Mouse (Mus musculus): ENCODE measurements at regions not wholly inside any gene's neighbourhood (a gene's known extent, or its start where the extent isn't known, plus 50 kb on each side); places are given as distances from the start of the nearest gene placed in this dataset.
"Not testable (repeated sequence)": the region's sequence is repeated elsewhere in the genome, so short reads cannot be mapped to it uniquely, and the experiment has no call there.

DNA sequence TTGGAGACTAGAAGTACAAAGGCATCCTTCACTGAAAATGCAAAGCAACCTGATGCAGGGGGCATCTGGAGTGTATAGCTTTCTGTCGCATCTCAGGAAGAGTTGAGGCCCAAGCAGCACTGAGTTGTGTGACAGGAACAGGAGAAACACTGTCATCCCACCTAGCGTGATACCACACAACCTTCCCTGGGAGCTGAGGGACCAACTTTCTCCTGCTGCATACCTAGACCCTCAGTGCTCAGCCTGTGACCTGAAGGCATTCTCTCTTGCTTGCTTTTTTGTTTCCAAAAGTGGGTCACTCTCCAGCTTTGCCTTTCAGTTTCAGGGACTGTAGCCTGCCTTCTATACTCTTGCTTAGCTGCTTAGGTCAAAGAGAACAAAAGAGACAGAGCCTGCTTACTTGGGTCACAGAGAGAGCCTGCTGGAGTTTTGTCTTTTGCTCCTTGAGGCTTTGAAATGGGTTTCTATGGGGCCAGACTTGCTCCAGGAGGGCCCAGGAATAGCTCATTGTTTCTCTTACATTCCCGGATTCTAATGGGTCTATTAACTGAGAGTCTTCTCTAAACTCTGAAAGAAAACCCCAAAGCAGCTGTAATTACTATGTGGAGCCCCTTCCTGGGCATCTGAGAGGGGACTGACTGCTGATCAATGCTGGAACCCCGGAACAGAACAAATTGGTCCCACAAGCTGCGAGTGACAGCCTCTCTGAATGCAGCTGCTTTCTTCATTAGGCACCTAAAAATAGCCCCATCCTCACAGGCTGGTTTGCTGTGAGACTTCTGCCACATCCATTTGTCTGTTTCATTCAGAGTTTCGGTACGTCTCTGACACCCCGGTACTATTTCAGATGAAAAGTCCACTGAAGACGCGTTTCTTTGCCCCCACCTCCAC, 73.9 kb upstream of the Atxn1 start:
- no peak for DNase-seq (ENCODE audit: low spot score)

DNA sequence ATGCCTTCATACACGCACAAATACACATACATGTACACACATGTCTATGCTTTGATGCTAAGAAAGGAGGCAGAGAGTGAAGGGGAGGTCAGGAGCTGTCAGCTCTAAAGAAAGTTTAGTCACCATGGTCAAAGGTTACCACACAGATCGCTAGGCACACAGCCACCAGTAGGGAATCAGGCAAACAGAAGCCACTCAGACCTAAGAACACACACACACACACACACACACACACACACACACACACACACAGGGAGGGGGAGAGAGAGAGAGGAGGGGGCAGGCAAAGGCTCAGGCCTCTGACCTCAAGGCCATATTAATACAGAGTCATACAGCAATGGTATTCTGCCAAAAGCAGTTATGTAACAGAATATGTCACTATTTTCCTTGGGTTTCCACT, 67.5 kb upstream of the Atxn1 start:
- DNase-seq (ENCODE audit: low spot score): no peak

DNA sequence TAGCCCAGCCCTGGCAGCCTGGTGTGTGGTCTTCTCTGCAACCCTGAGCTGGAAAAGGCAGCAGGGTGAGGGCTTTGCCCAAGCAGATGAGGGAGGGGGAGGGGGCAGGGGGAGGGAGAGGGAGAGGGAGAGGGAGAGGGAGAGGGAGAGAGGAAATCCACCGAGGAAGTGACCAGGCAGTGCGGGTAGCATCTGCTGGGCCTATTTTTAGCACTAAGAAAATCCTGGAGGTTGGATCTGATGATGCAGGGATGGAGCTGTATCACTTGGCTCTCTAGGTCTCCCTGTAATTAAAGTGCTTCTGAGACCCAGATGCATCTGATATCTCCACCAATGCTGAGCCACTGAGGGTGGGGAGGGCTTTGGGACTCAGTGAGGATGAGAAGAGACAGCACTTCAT, 61.2 kb upstream of the Atxn1 start:
- DNase-seq (ENCODE audit: low spot score): no peak

DNA sequence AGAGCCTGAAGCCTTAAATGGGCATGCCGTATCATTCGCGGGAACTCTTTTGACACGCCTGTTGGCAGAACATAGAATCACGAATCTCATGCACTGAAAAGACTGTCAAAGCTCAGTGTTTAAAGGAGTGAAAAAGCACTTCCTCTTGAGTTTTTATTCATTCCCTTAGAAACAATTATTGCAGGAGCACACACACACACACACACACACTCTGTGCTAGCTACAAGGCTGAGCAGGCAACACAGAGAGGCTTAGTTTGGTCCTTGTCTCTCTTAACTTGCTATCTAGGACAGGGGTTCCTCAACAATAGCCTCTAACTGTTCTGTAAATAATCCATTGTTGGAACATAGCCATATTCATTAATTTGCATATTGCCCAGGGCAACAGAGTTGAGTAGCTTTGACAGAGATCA, 58.8 kb upstream of the Atxn1 start:
- DNase-seq (ENCODE audit: low spot score): no peak

DNA sequence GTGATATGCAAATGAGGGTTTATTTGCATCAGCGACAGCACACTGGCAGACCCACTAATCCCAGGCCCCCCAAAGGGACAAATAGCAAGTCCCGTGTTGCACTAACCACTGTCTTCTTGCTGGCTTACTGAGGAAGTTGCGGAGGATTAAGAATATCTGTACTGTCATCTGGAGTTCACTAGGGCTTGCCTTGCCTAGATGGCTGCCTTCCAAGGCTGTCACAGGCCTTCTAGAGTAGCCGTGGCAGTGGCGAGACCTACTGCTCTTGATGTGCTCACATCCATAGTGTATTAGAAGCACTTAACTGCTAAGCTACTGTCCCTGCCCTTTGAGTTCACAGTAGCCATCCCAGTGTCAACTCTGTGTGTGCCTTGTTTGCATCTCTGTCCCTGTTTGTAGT, 58.4 kb upstream of the Atxn1 start:
- DNase-seq (ENCODE audit: low spot score): no peak

DNA sequence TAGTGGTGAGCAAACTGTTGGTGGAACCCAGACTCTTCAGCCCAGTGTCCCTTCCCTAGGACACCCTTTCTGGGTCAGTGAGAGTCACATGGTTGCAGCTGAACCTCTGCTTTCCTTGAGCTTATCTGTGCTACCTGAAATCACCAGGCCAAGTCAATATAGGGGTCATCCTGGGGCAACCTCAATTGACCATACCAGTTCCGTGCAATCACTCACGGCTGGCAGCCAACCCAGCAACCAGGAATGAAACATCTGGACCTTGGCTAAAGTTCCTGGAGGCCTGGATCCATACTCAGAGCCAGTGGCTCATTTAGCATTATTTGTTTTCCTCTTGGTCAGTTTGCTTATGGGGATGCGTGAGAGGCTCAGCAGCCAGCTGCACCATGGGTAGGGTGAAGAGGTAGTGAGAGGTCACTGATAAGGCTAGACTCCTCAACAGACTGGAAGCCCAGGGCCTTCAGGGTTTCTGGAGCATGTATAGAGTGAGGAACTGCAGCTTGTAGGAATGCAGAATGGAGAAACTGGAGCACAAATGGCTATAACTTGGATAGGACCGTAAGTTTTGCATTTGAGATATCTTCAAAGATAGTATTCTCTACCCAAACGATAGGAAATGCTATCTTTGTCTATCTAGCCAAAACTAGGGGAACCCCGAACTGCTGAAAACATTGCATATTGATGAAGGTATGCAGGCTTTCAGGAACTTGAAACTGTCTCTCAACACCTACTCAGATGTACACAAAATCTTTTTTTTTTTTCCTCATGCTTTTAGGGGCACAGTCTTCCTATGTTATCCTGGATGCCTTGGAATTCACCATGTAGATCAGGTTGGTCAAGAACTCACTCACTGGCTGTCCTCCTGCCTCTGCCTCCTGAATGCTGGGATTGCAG, 56.4 kb upstream of the Atxn1 start:
- DNase-seq (ENCODE audit: low spot score): no peak

DNA sequence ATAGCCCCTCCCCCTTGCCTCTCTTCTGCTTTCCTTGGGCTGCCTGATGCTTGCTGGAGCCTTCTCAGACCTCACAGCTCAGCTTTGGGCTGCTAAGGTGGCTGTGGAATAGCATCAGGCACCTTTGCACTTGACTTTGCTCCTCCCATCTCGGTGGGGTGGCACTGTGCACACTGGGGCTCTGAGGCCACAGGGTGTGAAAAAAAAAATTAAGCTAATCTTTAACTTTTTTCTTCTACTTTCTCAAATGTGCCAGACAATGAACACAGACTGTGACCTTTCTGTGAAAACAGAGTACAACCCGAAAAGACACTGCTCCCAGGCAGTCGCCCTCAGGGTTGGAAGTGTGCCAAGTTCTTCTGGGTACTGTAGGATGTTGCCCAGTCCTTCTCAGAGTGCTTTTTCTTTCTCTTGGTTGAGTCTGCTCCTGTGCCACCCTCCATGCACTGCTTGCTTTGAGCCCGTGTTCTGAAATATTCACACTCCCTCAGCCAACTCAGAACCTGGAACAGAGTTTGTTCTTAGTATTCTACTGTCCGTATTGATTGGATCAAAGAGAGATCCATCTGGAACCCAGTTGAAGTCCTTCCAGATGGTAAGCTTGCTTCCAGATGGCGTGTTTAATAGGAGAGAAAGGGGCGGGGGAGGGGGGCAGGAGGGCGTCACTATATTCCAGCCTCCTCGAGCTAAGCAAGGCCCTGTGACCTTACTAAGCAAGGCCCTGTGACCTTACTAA, 54.8 kb upstream of the Atxn1 start:
- no peak for DNase-seq (ENCODE audit: low spot score)

DNA sequence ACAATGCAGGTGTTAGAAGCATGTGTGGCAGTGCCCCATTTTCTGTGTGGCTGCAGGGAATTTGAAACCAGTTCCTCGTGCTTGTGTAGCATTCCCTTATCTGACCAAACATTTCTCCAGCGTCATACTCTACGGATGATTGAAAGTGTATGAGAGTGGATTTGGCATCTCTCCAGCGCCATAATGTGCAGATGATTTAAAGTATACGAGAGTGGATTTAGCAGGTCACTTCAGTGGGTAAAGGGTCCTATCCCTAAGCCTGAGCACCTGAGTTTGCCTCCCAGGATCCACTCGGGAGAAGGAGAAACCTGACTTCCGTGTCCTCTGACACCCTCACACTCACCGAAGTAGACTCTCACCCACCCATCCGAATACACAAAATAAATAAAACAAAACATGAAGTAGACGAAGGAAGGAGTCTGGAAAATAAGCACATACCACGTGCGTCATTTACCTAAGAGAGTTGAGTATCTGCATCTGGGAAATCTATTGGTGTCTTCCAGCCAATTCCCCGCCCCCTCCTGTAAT, 54.2 kb upstream of the Atxn1 start:
- DNase-seq (ENCODE audit: low spot score): no peak

DNA sequence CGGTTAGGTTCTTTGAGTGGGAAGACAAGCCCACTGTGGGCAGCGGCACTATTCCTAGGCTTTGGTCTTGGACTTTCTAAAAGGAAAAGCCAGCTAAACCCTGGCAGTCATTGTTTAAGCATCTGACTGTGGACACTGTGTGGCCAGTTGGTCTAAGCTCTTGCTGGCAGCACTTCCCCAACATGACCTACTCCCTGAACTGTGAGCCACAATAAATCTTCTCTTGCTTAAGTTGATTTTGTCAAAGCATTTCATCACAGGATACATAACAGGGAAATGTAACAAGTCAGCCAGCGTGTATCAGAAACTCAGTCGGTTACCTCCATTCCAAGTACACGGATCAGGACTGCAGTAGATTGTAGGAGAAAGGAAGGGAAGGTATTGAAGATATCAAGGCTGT, 52.9 kb upstream of the Atxn1 start:
- no peak for DNase-seq (ENCODE audit: low spot score)

DNA sequence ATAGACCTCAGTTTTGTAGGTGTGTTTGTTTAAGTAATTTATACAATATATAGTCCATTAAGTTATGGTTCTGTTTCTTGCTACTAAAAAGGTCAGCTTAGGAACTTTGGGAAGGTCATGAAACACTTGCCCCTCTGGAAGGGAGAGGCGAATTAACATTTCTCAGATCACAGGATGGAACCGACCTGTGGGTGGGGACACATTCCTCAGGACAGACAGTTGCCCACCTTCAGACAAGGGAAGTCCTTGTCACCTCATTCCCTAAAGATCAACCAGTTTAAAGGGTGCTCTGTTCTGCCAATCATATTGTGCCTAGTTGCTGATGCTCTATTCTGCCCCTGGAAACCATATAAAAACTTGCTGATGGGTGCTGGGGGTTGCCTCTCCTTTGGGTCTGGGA, 52.2 kb upstream of the Atxn1 start:
- not testable (repeated sequence) for DNase-seq (ENCODE audit: low spot score)

DNA sequence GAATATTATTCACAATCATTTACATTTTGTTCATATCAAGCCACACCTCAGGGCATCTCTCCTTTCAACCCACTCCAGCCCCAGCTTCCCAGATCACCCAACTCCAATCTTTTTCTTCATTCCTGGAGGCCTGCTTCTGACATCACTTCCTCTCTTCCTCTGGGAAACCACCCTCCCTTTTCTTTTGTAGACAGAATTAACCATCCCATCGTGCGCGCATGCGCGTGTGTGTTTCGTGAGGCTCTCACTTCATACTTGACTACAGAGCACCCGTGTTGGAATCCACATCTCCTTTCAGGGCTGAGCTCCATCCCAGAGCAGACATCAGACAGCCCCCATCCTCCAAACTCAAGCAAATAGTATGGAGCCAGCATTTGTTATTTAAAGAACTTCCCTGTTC, 50.4 kb upstream of the Atxn1 start:
- DNase-seq (ENCODE audit: low spot score): no peak

DNA sequence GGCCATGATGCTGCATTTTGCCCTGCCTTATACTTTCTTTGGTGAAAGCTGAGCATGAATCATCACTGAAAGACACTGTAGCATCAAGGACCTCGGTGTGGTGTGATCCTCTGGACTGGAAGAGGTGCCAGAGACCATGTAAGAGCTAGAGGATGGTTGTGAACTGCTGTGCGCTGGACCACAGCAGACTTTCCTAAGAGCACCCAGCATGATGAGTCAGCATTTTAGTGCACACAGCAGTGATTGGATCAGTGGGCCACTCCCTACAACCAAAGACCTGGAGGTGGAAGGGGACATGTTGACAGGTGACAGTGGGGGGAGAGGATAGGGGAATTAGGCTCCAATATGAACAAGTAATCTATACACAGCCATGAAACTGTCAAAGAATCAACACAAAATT, 49.8 kb upstream of the Atxn1 start:
- DNase-seq (ENCODE audit: low spot score): no peak

All from ovary, adult 18-20 months (tissue).